Mouse (Mus musculus) Patski (cell line): ENCODE data around the gene Slc38a1. TPM values are rescaled to one million over a fixed set of nuclear protein-coding genes. Genes with fewer than 3 reads are reported as not detected.

Experiments
- ATAC-seq: fragments of 100-300 bp; one replicate; pipeline ENCODE4 v1.8.0; 2021
- CTCF ChIA-PET: fragments of 350-600 bp; sonication (Branson Sonifier 250); formaldehyde crosslinking; loops from one replicate; lab custom pipeline; 2022; ENCODE audit warnings: inconsistent platforms; lab: Charles Lee
- POLR2A ChIA-PET: fragments of 350-600 bp; sonication (Branson Sonifier 250); formaldehyde crosslinking; loops from one replicate; lab custom pipeline; 2022; ENCODE audit warnings: antibody characterized with exemption, inconsistent platforms; lab: Charles Lee
- DNase-seq: peaks from one replicate; pipeline ENCODE4 v3.0.0-alpha.2; 2011; ENCODE audit warnings: low read depth, low spot score
- H3K27me3 ChIP-seq: fragments of 371-371 bp; one replicate; pipeline ENCODE4 v1.5.1; 2021
- CTCF ChIP-seq: fragments of 100-300 bp; IDR thresholded peaks from one replicate; pipeline ENCODE4 v1.5.1; 2021
- in situ Hi-C: fragments of 300-500 bp; cut with MboI; formaldehyde crosslinking; loops from 3 replicates; pipeline ENCODE4 v1.11.1; 2018; ENCODE audit warnings: low pct_unique_long_range_greater_than_20kb, mixed read lengths
- polyA plus RNA-seq: library from polyadenylated mRNA; unstranded; gene quantifications from one replicate; pipeline ENCODE4 v1.2.3, GENCODE M21; 2021

Gene Slc38a1
- polyA plus RNA-seq, 1 experiment from 2014 or later: 11.3 TPM

DNA sequence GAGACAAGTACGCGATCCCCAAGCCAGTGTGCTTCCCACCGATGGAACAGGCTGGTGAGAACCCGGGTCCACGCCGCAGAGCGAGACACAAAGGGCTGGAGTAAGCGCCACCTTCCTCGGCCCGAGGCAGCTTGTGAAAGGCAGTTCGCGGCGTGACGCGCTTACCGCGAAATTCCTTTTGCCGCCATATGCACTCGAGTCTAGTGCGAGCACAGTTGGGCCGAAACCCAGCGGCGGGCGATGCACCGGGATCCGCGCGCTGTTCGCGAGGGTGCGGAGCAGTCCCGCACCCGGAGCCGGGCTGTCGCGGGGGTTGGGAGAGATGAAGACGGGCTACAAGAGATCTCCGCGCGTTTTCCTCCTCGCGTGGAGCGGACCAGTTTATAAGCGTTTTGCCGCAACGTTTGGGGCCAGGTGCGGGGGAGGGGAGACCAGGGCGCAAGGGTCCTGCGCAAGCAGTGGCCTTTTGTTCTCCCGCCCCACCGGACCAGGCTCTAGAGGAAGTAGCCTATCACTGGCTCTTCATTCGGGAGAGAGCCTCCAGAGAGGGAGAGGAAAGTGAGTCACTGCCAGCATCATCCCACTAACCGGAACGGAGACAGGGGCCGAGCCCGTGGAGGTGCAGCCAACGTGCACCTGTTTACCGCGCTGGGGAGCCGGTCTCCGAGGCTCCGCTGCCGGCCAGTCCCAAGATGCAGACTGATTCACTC lies 1.4 kb downstream of the Slc38a1 start:
- POLR2A ChIA-PET: no interaction called here
- in situ Hi-C loops: no loop called here
- peaks cover 11% of the 10 kb centered on the region for H3K27me3 ChIP-seq
- ATAC-seq (peak; percentile 77), DNase-seq (no peak)
- no peak for TF ChIP-seq CTCF
- CTCF ChIA-PET: no interaction called here

DNA sequence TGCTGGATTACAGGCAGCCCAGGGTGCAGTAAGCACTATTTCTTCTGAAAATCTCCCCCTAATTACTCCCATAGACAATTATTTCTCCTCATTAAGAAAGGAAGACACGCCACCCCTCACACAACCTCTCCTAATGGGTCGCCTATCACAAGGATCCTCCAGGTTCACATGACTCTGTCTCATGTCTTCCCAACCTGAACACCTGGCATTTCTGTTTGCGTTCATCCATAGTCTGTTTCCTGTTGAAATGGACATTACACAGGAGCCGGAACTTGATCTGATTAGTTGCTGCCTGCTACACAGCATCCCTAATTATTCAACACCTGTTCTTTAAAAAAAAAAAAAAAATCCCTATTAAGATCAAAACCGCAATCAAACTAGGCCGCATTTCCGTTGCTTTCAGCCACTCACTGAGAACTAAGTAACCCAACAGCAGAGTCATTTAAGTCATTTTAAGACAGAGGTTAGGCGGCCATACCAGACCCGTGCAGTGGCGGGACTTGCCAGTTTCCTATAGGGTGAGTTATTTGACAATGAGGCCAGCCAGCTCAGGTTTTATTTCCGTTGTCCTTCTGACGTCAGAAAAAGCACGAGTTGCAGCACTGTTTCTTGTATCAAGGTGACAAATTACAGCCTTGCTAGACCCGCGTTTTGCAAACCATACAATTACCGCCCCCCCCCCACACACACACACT lies 2.3 kb downstream of the Slc38a1 start:
- ChIA-PET CTCF (no interaction called here), POLR2A (no interaction called here)
- ATAC-seq (no peak), DNase-seq (no peak)
- in situ Hi-C loops: no loop called here
- no peak for TF ChIP-seq CTCF
- H3K27me3 ChIP-seq: peaks cover 11% of the 10 kb centered on the region

DNA sequence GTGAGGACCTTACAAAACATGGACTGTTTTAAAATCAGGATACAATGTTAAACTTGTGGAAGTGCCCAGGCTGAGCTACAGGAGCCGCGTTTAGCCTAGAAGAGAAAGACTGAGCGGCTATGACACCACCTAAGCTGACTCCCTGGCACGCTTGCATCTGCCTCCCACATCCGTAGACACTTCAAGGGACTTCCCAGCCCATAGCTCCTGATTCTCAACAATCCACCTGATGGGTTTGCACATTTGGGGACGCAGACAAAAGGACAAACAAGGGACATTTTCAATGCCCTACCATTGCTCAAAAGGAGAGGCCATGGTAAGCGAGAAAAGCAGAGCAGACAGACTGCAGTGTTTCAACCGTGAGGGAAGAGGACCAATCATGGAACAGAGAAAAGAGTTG lies 3.1 kb downstream of the Slc38a1 start:
- peaks cover 11% of the 10 kb centered on the region for H3K27me3 ChIP-seq
- no peak for TF ChIP-seq CTCF
- in situ Hi-C loops: no loop called here
- ChIA-PET POLR2A (interaction anchor here (0.6 kb wide), 1 partner anchor 333 kb away, joined by 3 read pairs; no protein-coding TSS in a partner anchor), CTCF (no interaction called here)
- ATAC-seq: no peak
- no peak for DNase-seq

DNA sequence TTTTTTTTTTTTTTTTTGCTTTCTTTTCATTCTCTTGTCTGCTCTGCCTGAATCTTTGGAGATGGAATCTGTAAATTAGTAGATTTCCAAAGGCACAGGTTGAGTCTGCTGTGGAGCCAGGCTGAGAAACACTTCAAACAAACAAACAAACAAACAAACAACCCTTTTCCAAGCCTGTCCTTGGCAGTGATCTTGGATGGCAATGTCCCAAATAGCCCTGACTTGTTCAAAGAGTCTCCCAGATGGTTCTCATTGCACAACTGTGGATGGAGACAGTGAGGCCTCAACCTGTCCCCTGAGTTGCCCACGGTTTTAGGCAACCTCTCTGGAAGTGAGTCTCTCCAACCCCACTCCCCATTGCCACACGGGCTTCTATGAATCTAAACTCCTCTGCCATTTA lies 4.1 kb downstream of the Slc38a1 start:
- in situ Hi-C loops: no loop called here
- ChIA-PET POLR2A (no interaction called here), CTCF (interaction anchor here (1.7 kb wide), 1 partner anchor 87 kb away, joined by 3 read pairs; no protein-coding TSS in a partner anchor)
- H3K27me3 ChIP-seq: peaks cover 11% of the 10 kb centered on the region
- no peak for ATAC-seq
- no peak for TF ChIP-seq CTCF
- DNase-seq: no peak

DNA sequence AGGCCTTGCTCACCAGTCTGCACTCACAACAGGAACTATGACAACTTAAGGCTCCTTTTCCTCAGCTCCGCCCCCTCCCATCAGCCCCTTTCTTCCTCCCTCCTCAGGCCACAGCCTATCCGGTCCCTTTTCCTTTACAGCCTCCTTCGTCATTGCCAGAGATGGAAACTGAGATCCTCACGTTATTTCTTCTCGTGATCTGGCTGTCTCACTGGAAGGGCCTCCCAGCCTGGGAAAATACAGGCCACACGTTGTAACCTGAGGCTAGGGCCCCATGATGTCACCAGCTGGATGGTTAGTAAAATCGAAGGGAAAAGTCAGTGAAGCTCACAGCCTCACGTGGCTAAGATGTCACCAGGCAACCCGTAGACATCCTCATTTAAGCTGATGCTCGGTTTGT lies 4.5 kb downstream of the Slc38a1 start:
- POLR2A ChIA-PET: no interaction called here
- ATAC-seq: no peak
- TF ChIP-seq CTCF: no peak

DNA sequence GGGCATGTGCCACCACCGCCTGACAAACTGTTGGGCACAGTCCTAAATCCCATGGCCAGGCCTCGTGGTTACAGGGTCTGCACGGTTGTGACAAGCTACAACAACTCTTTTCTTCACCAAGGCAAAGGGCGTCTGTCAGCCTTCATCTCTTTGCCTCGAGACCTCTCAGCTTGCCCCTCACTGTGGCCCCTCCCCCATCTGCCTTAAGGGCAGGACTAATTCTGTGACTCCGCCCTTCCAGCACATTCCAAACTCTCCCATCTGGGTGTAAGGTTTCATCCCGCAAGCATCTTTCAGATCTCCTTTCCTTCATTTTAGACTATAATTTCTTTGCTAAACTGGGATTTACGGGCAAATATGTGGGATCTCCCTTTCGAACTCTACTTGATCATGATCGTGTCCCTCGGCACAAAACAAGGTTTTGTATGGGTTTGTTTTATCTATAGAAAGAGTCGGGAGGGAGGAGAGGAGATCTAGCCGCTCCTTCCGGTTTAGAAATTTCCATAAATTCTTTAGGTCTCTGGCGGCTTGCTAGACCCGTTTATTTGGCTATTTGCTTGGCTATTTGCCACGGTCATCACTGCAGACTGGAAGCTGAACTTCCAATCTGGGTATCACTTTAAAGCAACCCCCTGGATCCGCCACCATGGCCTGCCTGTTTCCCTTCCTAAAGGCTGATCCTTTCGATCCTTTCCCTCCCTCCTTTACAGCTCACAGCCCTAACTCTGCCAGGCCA lies 7.9 kb downstream of the Slc38a1 start:
- CTCF ChIA-PET: no interaction called here
- DNase-seq (no peak), ATAC-seq (no peak)
- no peaks in the 10 kb centered on the region for H3K27me3 ChIP-seq
- in situ Hi-C loops: no loop called here
- POLR2A ChIA-PET: no interaction called here
- no peak for TF ChIP-seq CTCF

More for the DNA sequence above, 4.5 kb downstream of the Slc38a1 start:
- peaks cover 11% of the 10 kb centered on the region for H3K27me3 ChIP-seq
- DNase-seq: no peak
- in situ Hi-C loops: no loop called here
- CTCF ChIA-PET: interaction anchor here (1.7 kb wide), 1 partner anchor 86 kb away, joined by 3 read pairs; no protein-coding TSS in a partner anchor

DNA sequence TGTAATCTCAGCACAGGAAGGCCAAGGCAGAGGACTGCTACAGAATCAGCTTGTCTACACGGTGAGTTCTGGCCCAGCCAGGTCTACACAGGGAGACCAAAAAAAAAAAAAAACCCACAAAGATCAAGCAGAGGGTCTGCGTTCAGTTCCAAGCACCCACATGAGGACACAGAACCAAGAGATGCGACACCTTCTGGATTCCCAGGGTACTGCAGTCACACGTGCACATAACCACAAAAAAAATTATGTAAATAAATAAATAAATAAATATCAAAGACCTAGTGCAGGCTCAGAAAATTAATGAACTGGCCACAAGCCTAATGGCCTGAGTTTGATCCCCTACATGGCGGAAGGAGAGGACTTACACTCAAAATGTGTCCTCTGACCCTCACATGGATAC lies 10.5 kb downstream of the Slc38a1 start:
- in situ Hi-C loops: no loop called here
- H3K27me3 ChIP-seq: no peaks in the 10 kb centered on the region
- DNase-seq: no peak
- ChIA-PET CTCF (no interaction called here), POLR2A (no interaction called here)
- no peak for ATAC-seq
- no peak for TF ChIP-seq CTCF

DNA sequence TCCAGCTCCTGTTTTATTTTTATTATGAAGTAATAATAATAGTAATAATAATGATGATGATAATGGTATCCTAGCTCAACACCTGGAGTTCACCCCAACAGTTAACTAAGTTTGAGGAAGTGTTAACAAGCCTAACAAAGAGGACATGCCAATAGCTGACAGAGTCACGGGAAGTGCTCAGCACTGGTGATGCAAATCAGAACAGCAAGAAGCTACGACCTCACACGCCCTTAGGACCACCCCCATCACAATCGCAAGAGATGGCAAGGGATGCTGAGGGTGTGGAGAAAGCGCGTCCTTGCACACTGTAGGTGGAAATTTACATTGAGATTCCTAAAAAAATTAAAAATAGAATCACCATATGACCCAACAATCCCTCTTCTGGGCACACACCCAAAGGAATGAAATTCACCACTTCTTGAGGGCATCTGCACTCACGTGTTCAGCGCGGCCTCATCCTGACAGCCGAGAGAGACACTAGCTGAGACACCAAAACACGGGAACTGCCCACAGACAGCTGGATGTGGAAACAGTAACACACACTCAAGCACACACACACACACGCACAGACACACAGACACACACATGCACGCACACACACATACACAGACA lies 11.5 kb downstream of the Slc38a1 start:
- H3K27me3 ChIP-seq: no peaks in the 10 kb centered on the region
- in situ Hi-C loops: no loop called here
- DNase-seq (no peak), ATAC-seq (no peak)
- POLR2A ChIA-PET: interaction anchor here (0.6 kb wide), 1 partner anchor 55 kb away, joined by 4 read pairs; no protein-coding TSS in a partner anchor
- TF ChIP-seq CTCF: no peak
- CTCF ChIA-PET: interaction anchor here (0.8 kb wide), 1 partner anchor 11 kb away, joined by 4 read pairs; no protein-coding TSS in a partner anchor

DNA sequence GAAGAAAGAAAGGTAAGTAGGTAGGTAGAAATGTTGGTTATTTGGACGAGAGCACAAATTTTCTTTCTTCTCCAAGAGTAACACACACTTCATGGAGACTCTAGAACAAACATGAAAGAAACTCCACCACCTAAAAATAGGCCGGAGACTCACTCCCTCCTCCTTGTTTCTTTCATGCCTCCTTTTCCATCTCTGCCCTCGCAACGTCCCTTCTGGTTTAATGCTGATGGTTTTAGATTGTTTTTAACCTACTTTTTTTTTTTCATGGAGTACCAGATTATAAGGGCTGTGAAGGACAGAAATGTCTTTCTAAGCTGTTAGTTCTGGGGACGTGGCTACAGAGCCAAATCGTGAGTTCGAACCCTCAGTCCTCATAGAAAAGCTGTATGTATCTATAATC lies 14.5 kb downstream of the Slc38a1 start:
- no peak for TF ChIP-seq CTCF
- POLR2A ChIA-PET: no interaction called here

DNA sequence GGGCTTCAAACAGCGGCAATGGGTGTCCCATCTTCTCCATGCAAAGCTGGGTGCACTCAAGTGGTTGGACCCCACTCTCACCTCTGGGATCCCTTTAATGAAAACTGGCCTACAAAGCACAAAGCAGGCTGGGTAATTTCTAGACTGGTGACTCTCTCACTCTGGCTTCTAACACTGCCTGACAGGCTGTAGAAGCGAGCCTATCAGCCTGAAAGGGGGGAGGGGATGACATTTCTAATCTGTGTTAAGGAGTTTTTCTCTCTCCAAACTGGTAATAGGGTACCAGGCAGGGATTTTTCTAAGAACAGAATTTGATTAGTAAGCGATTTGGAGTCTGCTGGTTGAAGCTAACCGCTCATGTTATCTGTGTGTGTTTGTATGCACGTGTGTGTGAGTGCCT lies 15.8 kb downstream of the Slc38a1 start:
- no peaks in the 10 kb centered on the region for H3K27me3 ChIP-seq
- ChIA-PET POLR2A (no interaction called here), CTCF (no interaction called here)
- TF ChIP-seq CTCF: no peak
- DNase-seq: no peak
- in situ Hi-C loops: no loop called here
- ATAC-seq: no peak

More for the DNA sequence above, 14.5 kb downstream of the Slc38a1 start:
- in situ Hi-C loops: no loop called here
- CTCF ChIA-PET: no interaction called here
- H3K27me3 ChIP-seq: no peaks in the 10 kb centered on the region
- DNase-seq: no peak
- no peak for ATAC-seq
